Mouse (Mus musculus): ENCODE measurements around the gene Ctrb1. TPM values are rescaled to one million over a fixed set of nuclear protein-coding genes. Genes with fewer than 3 reads are reported as not detected.

Gene Ctrb1
- polyA plus RNA-seq (2017; shearing (Covaris generic)) = not detected

DNA sequence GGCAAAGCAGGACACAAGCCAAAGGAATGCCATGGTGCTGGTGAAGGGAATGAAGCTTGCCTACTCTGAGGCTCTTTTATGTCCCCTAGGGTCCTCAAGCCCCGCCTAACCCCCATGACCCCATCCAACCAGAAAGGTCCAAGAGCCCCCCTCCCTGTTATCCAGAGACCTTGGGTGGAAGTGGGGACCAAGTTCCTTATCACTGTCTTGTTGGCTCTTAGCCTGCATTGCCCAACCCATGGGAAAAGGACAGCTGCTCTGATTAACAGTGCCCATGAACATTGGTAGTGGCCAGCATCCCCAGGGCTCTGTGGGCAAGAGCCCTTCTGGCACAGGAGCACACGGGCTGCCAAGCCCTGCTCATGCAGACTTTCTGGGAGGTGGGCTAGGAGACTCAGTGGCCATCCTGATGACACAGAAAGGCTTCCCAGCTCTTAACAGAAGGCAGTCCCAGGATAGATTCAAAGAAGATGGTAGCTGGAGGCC, at the start of gene Ctrb1:
Gene Ctrb1, minus strand, starts transcription at position 51 of the 486 bp plus-strand sequence.

DNA sequence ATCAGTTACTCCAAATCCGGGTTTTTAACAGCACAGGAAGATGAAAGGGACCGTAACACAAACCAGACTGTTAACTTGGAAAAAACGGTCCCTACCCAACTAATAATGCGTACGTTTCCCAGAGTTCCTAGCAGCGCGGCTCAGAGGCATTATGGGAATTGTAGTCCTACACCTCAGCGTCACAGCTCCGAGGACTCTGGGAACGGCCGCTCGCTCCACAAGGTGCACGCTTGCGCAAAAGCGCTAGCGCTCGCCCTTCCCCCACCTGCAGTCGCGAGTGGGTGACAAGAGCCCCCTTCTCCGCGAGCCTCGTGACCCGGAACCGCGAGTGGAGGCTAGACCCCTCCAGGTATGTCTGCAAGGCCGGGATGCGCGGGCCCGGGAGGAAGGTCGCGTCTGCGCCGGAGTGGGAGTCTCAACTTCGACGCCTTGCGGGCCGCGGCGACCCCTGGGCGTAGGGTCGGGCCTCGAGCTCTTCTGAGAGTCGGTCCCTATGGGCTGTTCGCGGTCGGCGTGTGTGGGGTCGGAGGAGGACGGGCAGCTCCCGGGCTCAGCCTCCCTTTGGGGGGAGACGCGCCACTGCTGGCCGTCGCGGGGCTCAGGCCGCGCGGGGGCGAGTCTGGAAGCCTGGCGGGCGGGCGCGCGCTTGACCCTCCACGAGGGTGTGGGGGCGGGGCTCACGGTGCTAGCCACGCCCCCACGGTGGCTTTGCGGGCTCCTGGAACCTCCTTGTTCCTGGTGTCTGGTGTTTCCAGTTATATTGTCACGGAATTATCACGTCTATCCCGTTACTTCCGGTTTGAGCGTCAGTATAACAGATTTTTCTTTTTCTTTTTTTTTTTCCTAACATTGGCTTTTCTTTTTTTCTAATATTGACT, 47.3 kb downstream of the Ctrb1 start, which contains the start of gene Zfp1:
Gene Zfp1, plus strand, starts transcription at position 138 of the 878 bp plus-strand sequence.

Other genes with a start within 250 kb of the Ctrb1 start
- 3.3 TPM for gene Wdr59, start 168.9 kb downstream of the Ctrb1 start, polyA plus RNA-seq (2017; shearing (Covaris generic))
- gene Znrf1, start 154.9 kb downstream of the Ctrb1 start, polyA plus RNA-seq (2017; shearing (Covaris generic)) = 183 TPM
- 0.27 TPM for gene Ldhd, start 60.6 kb downstream of the Ctrb1 start, polyA plus RNA-seq (2017; shearing (Covaris generic))
- gene Zfp1, start 47.6 kb downstream of the Ctrb1 start, polyA plus RNA-seq (2017; shearing (Covaris generic)) = 14.4 TPM
- gene Bcar1, start 52.8 kb upstream of the Ctrb1 start, polyA plus RNA-seq (2017; shearing (Covaris generic)) = 0.37 TPM
- 53.4 TPM for gene Cfdp1, start 163.3 kb upstream of the Ctrb1 start, polyA plus RNA-seq (2017; shearing (Covaris generic))
- gene Tmem170, start 185.7 kb upstream of the Ctrb1 start, polyA plus RNA-seq (2017; shearing (Covaris generic)) = 1.4 TPM
- not detected for gene Chst5, start 219.4 kb upstream of the Ctrb1 start, polyA plus RNA-seq (2017; shearing (Covaris generic))
- gene Tmem231, start 242.9 kb upstream of the Ctrb1 start, polyA plus RNA-seq (2017; shearing (Covaris generic)) = 1.0 TPM
- gene Gabarapl2, start 249.7 kb upstream of the Ctrb1 start, polyA plus RNA-seq (2017; shearing (Covaris generic)) = 279 TPM